Mouse (Mus musculus) intestine, postnatal 0 days (tissue): ENCODE results near the gene Gm42791. TPM values are rescaled to one million over a fixed set of nuclear protein-coding genes. Genes with fewer than 3 reads are reported as not detected.
A peak's percentile ranks its signal among the peaks of the same experiment; 100 is the strongest.

Experiments
- ATAC-seq: fragments of 200-750 bp; cut with Nextera tagmentation; 2 replicates; pipeline ENCODE4 v1.8.0; 2017; ENCODE audit warnings: mild to moderate bottlenecking, moderate TSS enrichment, moderate library complexity
- H3K27ac ChIP-seq: fragments of 300-500 bp; sonication (generic); 2 replicates; pipeline ENCODE4 v1.5.1; 2014; ENCODE audit warnings: mild to moderate bottlenecking, low read depth, low read length, moderate library complexity
- H3K27me3 ChIP-seq: fragments of 300-500 bp; sonication (generic); replicated peaks from 2 replicates; pipeline ENCODE4 v1.6.1; 2014; ENCODE audit warnings: low read length, mixed read lengths; ENCODE audit not compliant: control insufficient read depth, insufficient read depth
- H3K36me3 ChIP-seq: fragments of 300-500 bp; sonication (generic); 2 replicates; pipeline ENCODE4 v1.6.1; 2014; ENCODE audit warnings: mild to moderate bottlenecking, moderate library complexity; ENCODE audit not compliant: control insufficient read depth, insufficient read depth
- H3K4me1 ChIP-seq: fragments of 300-500 bp; sonication (generic); replicated peaks from 2 replicates; pipeline ENCODE4 v1.6.1; 2014; ENCODE audit warnings: antibody characterized with exemption, low read length, mixed read lengths; ENCODE audit not compliant: control insufficient read depth, insufficient read depth
- H3K4me2 ChIP-seq: fragments of 300-500 bp; sonication (generic); replicated peaks from 2 replicates; pipeline ENCODE4 v1.6.1; 2014; ENCODE audit warnings: low read depth, mild to moderate bottlenecking, moderate library complexity
- H3K4me3 ChIP-seq: fragments of 300-500 bp; sonication (generic); 2 replicates; pipeline ENCODE4 v1.5.1; 2014; ENCODE audit warnings: low read depth, low read length
- H3K9ac ChIP-seq: fragments of 300-500 bp; sonication (generic); 2 replicates; pipeline ENCODE4 v1.6.1; 2014; ENCODE audit warnings: mild to moderate bottlenecking, low read depth, low read length
- H3K9me3 ChIP-seq: fragments of 300-500 bp; sonication (generic); 2 replicates; pipeline ENCODE4 v1.6.1; 2016; ENCODE audit warnings: mixed run types; ENCODE audit not compliant: control insufficient read depth
- CTCF ChIP-seq: sonication (generic); IDR thresholded peaks from 2 replicates; pipeline ENCODE4 v1.5.1; 2016; ENCODE audit warnings: low read depth, mild to moderate bottlenecking, control low read depth, antibody characterized with exemption, moderate library complexity
- WGBS: fragments of 180-500 bp; shearing (Covaris S2); extraction: QIAGEN DNeasy Blood & Tissue Kit; methylation state at CpG from one replicate; pipeline ENCODE4 v1.1.7; 2014; 5-methylcytosine and 5-hydroxymethylcytosine counted together
- polyA plus RNA-seq: library from polyadenylated mRNA; unstranded; fragments of >200 nt; fragmentation: Nextera tagmentation; extraction: Ambion mirVana; gene quantifications from 2 replicates; pipeline ENCODE4 v1.2.1, GENCODE M21; 2015

The Gm42791 gene
- polyA plus RNA-seq, 1 experiment from 2014 or later = not detected

DNA sequence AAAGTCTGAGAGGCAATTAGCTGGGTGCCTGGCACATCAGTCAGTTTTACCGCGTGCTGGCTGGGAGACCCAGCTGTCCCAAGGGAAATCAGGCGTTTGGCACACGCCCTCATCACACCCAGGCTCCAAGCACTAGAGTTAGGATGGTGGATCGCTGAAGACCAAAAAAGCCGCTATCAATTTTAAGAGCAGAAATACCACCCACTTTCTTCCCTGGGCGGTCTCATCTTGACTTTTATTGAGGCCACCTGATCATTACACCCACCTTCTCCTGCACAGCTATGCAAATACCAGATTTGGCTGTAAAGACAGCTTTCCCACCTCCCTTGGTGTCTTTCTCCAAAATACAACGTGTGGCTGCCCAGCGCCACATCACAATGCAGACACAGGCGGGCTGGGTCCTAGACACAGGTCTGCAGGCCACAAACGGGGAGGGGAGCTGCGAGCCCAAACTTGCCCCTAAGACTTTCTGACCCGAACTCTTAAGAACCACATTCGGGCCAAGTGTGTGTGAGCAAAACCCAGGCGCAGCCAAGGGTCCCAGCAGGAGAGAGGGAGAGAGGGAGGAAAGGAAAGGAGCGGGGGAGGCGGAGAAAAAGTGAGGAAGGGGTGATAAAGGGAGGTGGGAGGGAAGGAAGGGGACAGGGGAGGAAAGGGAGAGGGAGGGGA, 19.8 kb upstream of the Gm42791 start:
- peak overlapping the region; percentile 55 for H3K4me3 ChIP-seq
- no peak for ATAC-seq
- 27% methylated on average over 17 of the region's 17 CpGs for WGBS
- H3K9ac ChIP-seq = no peak overlapping the region
- no peak for TF ChIP-seq CTCF
- peak overlapping the region; percentile 90 for H3K4me2 ChIP-seq
- no peaks in the 10 kb centered on the region for H3K9me3 ChIP-seq
- no peaks in the 10 kb centered on the region for H3K36me3 ChIP-seq
- H3K27ac ChIP-seq = no peak overlapping the region
- no peaks in the 10 kb centered on the region for H3K4me1 ChIP-seq
- H3K27me3 ChIP-seq = no peaks in the 10 kb centered on the region

DNA sequence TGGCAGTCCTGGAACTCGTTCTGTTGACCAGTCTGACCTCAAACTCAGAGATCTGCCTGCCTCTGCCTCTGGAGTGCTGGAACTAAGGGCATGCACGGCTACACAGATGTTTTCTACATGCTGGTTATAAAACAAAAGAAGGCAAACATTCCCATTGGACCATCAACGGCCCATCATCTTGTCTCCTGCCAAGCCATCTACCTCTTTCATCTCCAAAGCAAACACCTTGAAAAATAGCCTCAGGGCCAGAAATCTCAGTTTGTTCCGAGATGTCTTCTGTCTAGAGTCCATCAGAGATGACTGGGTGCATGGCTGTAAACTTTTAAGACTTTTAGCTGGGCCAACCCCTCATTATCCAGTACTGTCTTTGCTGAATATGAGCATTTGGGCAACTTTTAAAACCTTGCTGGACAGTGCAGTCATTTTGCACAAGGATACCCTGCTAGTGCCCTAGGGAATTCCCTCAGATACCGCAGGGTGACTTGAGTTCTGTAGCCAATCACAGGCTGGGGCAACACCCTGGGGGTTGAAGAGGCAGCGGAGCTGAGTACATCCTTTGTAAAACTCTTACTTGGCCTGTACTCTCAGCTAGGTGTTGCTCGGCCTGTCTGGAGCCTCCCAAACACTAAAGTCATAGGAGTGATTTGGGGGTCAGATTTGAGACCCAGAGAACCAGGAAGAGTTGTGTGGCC, 19.0 kb upstream of the Gm42791 start:
- no peak for TF ChIP-seq CTCF
- no peak overlapping the region for H3K4me2 ChIP-seq
- no peak overlapping the region for H3K9ac ChIP-seq
- H3K27ac ChIP-seq = no peak overlapping the region
- H3K36me3 ChIP-seq = no peaks in the 10 kb centered on the region
- no peak for ATAC-seq
- no peak overlapping the region for H3K4me3 ChIP-seq
- no peaks in the 10 kb centered on the region for H3K9me3 ChIP-seq
- no peaks in the 10 kb centered on the region for H3K4me1 ChIP-seq
- 84% methylated on average over 7 of the region's 7 CpGs for WGBS
- no peaks in the 10 kb centered on the region for H3K27me3 ChIP-seq

DNA sequence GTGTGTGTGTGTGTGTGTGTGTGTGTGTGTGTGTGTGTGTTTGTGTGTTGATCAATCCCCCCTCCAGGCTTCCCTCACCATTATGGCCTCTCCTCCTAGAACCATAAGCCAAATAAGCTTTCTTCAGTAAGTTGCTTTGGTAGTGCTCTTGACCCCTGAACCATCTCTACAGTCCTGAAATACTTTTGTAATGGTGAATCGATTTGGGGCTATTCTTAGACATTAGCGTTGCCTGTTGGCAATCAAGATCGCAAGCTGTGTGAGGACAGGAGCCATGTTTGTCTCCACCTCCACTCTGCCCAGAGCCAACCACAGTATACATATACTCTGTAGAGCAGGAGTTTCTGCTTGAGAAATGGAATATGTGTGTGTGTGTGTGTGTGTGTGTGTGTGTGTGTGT, 14.2 kb upstream of the Gm42791 start:
- no peak overlapping the region for H3K9ac ChIP-seq
- no peaks in the 10 kb centered on the region for H3K9me3 ChIP-seq
- ATAC-seq = no peak
- H3K4me1 ChIP-seq = peaks cover 10% of the 10 kb centered on the region
- no peak overlapping the region for H3K4me3 ChIP-seq
- H3K27ac ChIP-seq = no peak overlapping the region
- H3K4me2 ChIP-seq = no peak overlapping the region
- no peaks in the 10 kb centered on the region for H3K36me3 ChIP-seq
- 69% methylated on average over 3 of the region's 3 CpGs for WGBS
- no peak for TF ChIP-seq CTCF
- no peaks in the 10 kb centered on the region for H3K27me3 ChIP-seq

DNA sequence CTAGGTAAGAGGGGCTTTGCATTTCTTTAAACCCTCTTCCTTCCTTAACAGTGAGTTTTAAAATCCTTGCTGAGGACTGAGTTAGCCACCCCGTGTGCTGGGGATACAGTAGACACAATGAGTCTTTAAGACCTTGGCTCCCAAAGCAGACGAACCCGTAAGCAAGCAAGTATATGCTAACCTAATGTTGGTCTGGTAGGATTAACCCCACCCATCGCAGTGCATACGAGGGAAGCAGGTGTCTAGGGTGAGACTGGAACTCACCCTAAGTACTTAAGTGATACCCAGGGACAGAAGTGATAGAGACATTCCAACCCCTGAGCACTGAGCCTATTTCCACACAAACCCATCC, 12.3 kb upstream of the Gm42791 start:
- H3K27ac ChIP-seq = peak overlapping the region; percentile 57
- H3K9me3 ChIP-seq = no peaks in the 10 kb centered on the region
- peak overlapping the region; percentile 27; the same call in 1 of the 2 replicates for H3K4me3 ChIP-seq
- peaks cover 15% of the 10 kb centered on the region for H3K4me1 ChIP-seq
- peak overlapping the region; percentile 66 for H3K4me2 ChIP-seq
- H3K9ac ChIP-seq = peak overlapping the region; percentile 44
- H3K36me3 ChIP-seq = no peaks in the 10 kb centered on the region
- H3K27me3 ChIP-seq = no peaks in the 10 kb centered on the region
- no peak for TF ChIP-seq CTCF
- 41% methylated on average over 5 of the region's 5 CpGs for WGBS
- no peak for ATAC-seq

DNA sequence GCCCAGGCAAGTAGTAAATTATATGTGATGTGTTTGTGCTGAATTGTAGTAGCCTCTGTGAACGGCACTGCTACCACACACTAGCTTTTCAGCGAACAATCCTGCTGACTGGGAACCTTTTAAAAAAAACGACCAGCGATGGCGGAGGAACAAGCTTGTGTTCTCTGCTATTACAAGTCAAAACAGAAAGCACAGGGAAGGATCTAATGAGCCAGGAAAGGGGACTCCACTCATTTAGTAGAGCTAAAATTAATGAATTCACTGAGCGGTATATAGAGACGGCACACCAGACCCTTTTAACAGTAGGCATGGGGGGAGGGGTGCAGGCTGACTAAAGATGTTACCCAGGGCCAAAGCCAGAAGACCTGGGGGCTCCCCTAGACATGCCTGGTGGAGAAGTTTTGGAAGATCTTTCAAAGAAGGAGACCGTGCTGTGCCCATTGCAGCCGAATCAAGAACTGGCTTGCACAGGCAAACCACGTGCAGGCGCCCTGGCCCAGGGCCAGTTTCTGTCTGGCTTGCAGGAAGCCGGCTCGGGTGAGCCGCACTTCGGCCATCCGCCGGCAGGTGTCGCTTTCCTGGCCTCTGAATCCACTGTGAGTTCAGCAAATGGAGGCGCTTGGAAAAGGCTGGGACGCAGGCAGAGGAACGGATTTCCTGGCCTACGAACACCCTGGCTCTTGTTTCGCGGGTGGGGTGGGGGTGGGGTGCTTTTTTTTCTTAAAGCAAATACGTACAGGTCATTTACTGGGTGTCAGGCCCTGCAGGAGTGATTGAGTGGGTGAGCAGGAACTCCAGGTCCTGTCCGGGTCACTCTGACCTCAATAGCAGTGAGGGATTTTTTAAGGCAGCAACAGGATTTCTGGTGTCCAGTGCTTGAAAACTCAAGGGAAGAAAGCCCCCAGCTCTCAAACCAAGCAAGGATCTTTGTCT, 11.7 kb upstream of the Gm42791 start:
- peak; percentile 97 for TF ChIP-seq CTCF
- ATAC-seq = peak; percentile 87
- WGBS = 10% methylated on average over 26 of the region's 26 CpGs
- no peaks in the 10 kb centered on the region for H3K9me3 ChIP-seq
- H3K4me2 ChIP-seq = peak overlapping the region; percentile 66
- peaks cover 15% of the 10 kb centered on the region for H3K4me1 ChIP-seq
- peak overlapping the region; percentile 44 for H3K9ac ChIP-seq
- H3K36me3 ChIP-seq = no peaks in the 10 kb centered on the region
- H3K27ac ChIP-seq = peak overlapping the region; percentile 57
- H3K4me3 ChIP-seq = peak overlapping the region; percentile 27; the same call in 1 of the 2 replicates
- no peaks in the 10 kb centered on the region for H3K27me3 ChIP-seq
